ENCODE assay signal across 7 mouse cellular contexts in the genomic region with DNA sequence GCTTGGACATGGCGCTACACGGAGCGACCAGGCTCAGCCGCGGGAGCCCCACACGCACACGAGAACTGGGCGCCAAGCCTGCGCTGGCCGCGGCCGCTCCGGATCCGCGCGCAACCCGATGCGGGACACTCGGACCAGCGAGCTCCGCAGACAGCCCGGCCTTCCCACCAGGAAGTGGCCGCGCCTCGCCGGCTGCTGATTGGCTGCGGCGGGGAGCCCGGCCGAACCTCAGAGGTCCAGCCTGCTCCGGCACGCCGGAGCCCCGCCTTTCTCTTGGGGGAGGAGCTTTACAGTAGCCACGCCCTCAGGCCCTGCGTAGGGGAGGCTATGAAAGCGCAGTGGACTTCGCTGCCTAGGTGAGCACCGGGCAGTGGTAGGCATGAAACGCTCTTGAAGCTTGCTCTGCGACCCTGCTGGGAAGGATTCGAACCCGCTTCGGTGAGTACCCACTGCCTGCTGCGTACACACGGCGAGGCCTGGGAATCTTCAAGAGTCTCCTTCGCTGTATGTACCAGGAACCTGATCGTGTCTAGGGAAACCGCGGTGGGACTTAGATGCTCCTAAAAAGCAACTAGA. TPM values are rescaled to one million over a fixed set of nuclear protein-coding genes. Genes with fewer than 3 reads are reported as not detected.
DNase-seq lines count a peak whose midpoint lies in the region; ATAC-seq lines count a peak whose summit lies in the region.

A gene (minus strand): TSS at position 180 of the 576 bp plus-strand sequence.
A gene (plus strand): TSS at position 307 of the 576 bp plus-strand sequence.

- H3K4me3 ChIP-seq in intestine, embryonic 15.5 days (replicated peaks), result peak within 1 kb of the TSS; percentile 85
- H3K4me3 ChIP-seq in midbrain, embryonic 10.5 days, result peak within 1 kb of the TSS; percentile 79

- peak; percentile 99 for ATAC-seq in intestine, embryonic 15.5 days

- peak within 1 kb of the TSS; percentile 75 for H3K9ac ChIP-seq in intestine, embryonic 15.5 days

- peaks cover 5% of the 10 kb centered on the region; the same call in 1 of the 2 replicates for H3K4me1 ChIP-seq in intestine, embryonic 15.5 days (replicated peaks)
- H3K4me1 ChIP-seq in midbrain, embryonic 10.5 days, result peaks cover 17% of the 10 kb centered on the region

- no peaks in the 10 kb centered on the region for H3K27me3 ChIP-seq in intestine, embryonic 15.5 days (replicated peaks)
- H3K27me3 ChIP-seq in midbrain, embryonic 10.5 days (ENCODE audit: low read depth, poor library complexity, severe bottlenecking), result peaks cover 24% of the 10 kb centered on the region

- WGBS in intestine, embryonic 15.5 days, result under 1% methylated on average over 51 of the region's 51 CpGs
- 1% methylated on average over 51 of the region's 51 CpGs for WGBS in midbrain, embryonic 10.5 days

- no peaks in the 10 kb centered on the region for H3K36me3 ChIP-seq in intestine, embryonic 15.5 days
- no peaks in the 10 kb centered on the region for H3K36me3 ChIP-seq in midbrain, embryonic 10.5 days

- peak; percentile 100 for DNase-seq in adrenal gland, adult 2 months
- peak; percentile 87 for DNase-seq in embryo, embryonic 11.5 days (ENCODE audit: low read depth, low spot score)
- DNase-seq in gastrocnemius, postnatal 36 days, result peak; percentile 97
- peak; percentile 91 to 94 for DNase-seq in left cerebral cortex, postnatal 25 days (ENCODE audit: low spot score in 2 of 2)
- peak; percentile 94 for DNase-seq in midbrain, embryonic 10.5 days (ENCODE audit: low spot score)
- peak; percentile 87 for DNase-seq in right cerebral cortex, postnatal 4 days

- intact Hi-C loops in gastrocnemius, postnatal 36 days (cut with DNase I), result no loop called here
- intact Hi-C loops in left cerebral cortex, postnatal 25 days (cut with DNase I), result loop anchor here (2.0 kb wide), 2 partner anchors 39 to 81 kb away; a partner anchor contains a TSS

- H3K4me2 ChIP-seq in intestine, embryonic 15.5 days (replicated peaks), result peak within 1 kb of the TSS; percentile 69

- H3K9me3 ChIP-seq in intestine, embryonic 15.5 days, result no peaks in the 10 kb centered on the region
- no peaks in the 10 kb centered on the region for H3K9me3 ChIP-seq in midbrain, embryonic 10.5 days (replicated peaks)

- H3K27ac ChIP-seq in intestine, embryonic 15.5 days, result peak within 1 kb of the TSS; percentile 92
- H3K27ac ChIP-seq in midbrain, embryonic 10.5 days (replicated peaks), result peak within 1 kb of the TSS; percentile 81

RNA-seq across cellular contexts. Expression of the first gene that starts in this region (rescaled TPM):
- total RNA-seq in adrenal gland, adult 2 months (2021), result 100 to 1,000 TPM; 108 to 122 TPM
- 61.1 and 95.4 TPM in 2 replicates for polyA plus RNA-seq in adrenal gland, adult 2 months (2012; rRNA removed)
- 10 to 100 TPM; 22.0 to 25.0 TPM for total RNA-seq in gastrocnemius, postnatal 36 days (2021)
- polyA plus RNA-seq in intestine, embryonic 15.5 days (2015; fragmentation: Nextera tagmentation; extraction: Ambion mirVana), result 86.3 and 87.4 TPM in 2 replicates
- total RNA-seq in left cerebral cortex, postnatal 25 days (2021), result 10 to 100 TPM; 16.2 to 16.8 TPM
- polyA plus RNA-seq in midbrain, embryonic 10.5 days (2016; fragmentation: Nextera tagmentation; extraction: Ambion mirVana), result 47.9 and 49.7 TPM in 2 replicates

RNA-seq across cellular contexts. Expression of the second gene that starts in this region (rescaled TPM):
- 10 to 100 TPM in 1 of 2 experiments, 1 to 10 TPM in 1; 9.5 to 11.9 TPM for total RNA-seq in adrenal gland, adult 2 months (2021)
- polyA plus RNA-seq in adrenal gland, adult 2 months (2012; rRNA removed), result 3.2 and 4.7 TPM in 2 replicates
- total RNA-seq in gastrocnemius, postnatal 36 days (2021), result 1 to 10 TPM; 2.2 to 3.0 TPM
- 9.0 and 9.8 TPM in 2 replicates for polyA plus RNA-seq in intestine, embryonic 15.5 days (2015; fragmentation: Nextera tagmentation; extraction: Ambion mirVana)
- 1 to 10 TPM; 3.6 TPM for total RNA-seq in left cerebral cortex, postnatal 25 days (2021)
- polyA plus RNA-seq in midbrain, embryonic 10.5 days (2016; fragmentation: Nextera tagmentation; extraction: Ambion mirVana), result 6.6 and 7.2 TPM in 2 replicates

Comparison
In these comparisons a context has a peak if more than half of its experiments do, and no peak if none do; other contexts are left out.
1. Peak in every context shown above with its lines: DNase-seq, ATAC-seq, H3K4me3 ChIP-seq and H3K27ac ChIP-seq.
2. RNA of the first gene that starts in this region (total RNA-seq): 108 to 122 TPM in adrenal gland, adult 2 months; 22.0 to 25.0 TPM in gastrocnemius, postnatal 36 days and 16.2 to 16.8 TPM in left cerebral cortex, postnatal 25 days; every median in the first group is over 4 times any median in the second.